Mouse (Mus musculus) gastrocnemius, adult 2 months (tissue): ENCODE measurements around the gene Dkc1. TPM values are rescaled to one million over a fixed set of nuclear protein-coding genes. Genes with fewer than 3 reads are reported as not detected.
"Not testable (repeated sequence)": the region's sequence is repeated elsewhere in the genome, so short reads cannot be mapped to it uniquely, and the experiment has no call there.

ENCODE experiments used
- DNase-seq: peaks from one replicate; pipeline ENCODE4 v3.0.0; 2022
- H3K27ac ChIP-seq: fragments of 200-600 bp; 2 replicates; pipeline ENCODE4 v1.8.1; 2022; ENCODE audit warnings: mild to moderate bottlenecking
- H3K4me3 ChIP-seq: fragments of 200-600 bp; 2 replicates; pipeline ENCODE4 v1.8.1; 2022; ENCODE audit warnings: mild to moderate bottlenecking, moderate library complexity
- CTCF ChIP-seq: fragments of 200-600 bp; IDR thresholded peaks from 2 replicates; pipeline ENCODE4 v1.8.1; 2022; ENCODE audit warnings: antibody characterized with exemption, mild to moderate bottlenecking, moderate library complexity
- intact Hi-C: fragments of 180-260 bp; cut with DNase I; formaldehyde crosslinking; loops from one replicate; pipeline ENCODE4 v1.15.1; 2025
- total RNA-seq, 2 experiments: library from RNA; stranded (reverse); gene quantifications; 2 replicates each; pipeline ENCODE4 v1.2.3; 2021

Dkc1 gene
- total RNA-seq, 2 experiments from 2014 or later = 28.6 to 29.2 TPM

DNA sequence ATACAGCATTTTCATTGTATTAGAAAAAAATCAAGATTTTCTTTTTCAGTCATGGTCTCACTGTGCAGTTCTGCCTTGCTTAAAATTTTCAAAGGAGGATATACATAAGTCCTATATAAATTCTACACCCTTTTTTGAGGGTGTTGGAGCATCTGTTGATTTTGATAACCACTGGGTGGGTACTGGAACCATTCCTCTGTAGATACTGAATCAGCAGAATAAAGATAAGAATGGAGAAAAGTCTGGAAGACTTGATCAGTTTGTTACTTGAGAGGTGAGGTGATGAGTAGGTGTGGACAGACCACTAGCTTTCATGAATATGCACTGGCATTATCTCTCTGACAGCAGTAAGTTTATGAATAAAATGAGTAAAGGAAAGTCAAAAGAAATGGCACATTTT lies 19.9 kb downstream of the Dkc1 start:
- Histone ChIP-seq H3K4me3 (no peak overlapping the region), H3K27ac (no peak overlapping the region)
- TF ChIP-seq CTCF = no peak
- no peak for DNase-seq
- intact Hi-C loops = no loop called here

DNA sequence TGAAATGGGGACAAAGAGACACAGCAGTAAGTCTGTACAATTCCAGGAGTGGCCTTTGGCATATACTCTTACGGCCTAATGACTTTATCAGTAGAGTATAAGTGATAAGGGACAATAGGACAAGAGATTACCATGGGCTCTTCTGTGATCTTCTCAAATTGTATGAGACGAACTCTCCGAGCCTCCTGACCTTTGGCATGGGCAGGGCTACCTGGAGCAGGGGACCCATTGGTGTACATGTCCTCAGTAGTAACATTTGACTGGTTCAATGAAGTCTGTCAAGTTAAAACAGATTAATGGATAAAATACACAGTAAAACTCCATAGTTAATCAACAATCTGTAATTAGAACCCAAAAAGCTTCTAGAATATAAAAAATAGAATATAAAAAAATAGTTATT lies 30.0 kb downstream of the Dkc1 start:
- H3K27ac ChIP-seq = no peak overlapping the region
- intact Hi-C loops = no loop called here
- no peak for TF ChIP-seq CTCF
- no peak overlapping the region for H3K4me3 ChIP-seq
- DNase-seq = no peak

DNA sequence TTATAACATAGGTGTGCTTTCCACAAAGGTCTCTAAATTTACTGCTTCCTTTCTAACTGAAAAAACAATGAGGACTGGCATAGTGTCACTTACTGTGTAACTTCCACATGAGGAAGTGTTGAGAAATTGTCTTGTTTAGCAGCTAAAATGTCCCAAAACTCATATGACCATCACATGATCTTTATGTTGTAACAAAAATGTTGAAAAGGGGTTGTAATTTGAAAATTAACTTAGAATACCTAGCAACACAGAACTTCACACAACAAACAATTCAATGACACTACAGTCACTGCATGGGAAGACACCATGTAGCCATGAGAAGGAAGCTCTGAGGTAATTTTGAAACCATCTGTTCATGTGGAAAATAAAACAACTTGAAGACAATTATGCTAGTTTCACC lies 31.2 kb downstream of the Dkc1 start:
- H3K27ac ChIP-seq = no peak overlapping the region
- intact Hi-C loops = no loop called here
- TF ChIP-seq CTCF = no peak
- no peak overlapping the region for H3K4me3 ChIP-seq
- no peak for DNase-seq

DNA sequence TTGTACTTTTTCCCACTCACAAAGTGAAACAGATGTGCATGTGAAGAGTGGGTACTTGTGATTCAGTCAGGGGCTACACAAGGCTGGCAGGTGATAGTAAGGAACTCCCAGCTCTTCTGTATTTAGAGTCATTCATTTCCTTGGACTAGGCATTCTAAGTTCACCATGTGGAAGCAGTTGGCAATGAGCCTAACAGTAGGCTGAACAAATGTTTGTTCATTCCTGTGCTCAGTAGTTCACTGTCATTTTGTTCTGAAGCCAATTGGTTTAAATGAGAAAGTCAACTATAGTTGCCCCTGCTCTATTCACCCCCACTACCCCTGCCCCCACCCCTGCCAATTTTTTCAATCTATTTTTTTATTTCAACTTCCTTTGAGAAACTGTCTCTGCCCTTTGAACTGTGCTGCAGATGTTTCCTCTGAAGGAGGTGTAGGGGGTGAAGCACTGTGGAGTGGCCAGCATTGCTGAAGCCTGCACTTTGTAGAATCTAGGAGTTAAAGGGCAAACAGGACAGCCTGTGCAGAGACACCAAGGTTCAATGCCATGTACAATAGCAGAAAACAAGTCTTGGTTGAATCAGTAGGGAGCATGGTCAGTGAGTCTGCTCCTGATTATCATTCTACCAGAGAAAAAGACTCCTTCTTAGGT lies 32.8 kb downstream of the Dkc1 start:
- Histone ChIP-seq H3K4me3 (peak overlapping the region; percentile 24; the same call in 1 of the 2 replicates), H3K27ac (no peak overlapping the region)
- intact Hi-C loops = no loop called here
- TF ChIP-seq CTCF = no peak
- no peak for DNase-seq

DNA sequence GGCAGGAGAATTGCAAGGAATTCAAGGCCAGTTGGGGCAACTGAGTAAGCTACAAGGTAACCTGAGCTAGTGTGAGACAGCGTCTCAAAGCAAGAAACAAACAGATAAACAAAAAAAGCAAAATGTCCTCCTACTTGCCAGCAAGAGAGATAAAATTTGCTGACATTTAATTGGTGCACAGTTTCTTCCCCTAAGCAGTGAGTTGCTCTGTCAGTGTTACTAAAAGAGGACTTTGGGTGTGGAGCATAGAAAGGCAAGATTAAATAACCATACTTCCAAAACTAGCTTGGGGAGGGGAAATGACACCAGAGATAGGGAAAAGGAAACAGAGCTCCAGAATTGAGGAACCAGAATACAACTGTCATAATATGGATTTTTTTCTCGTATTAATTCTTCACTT lies 33.8 kb downstream of the Dkc1 start:
- intact Hi-C loops = no loop called here
- DNase-seq = no peak
- H3K27ac ChIP-seq = peak overlapping the region; percentile 35; the same call in 1 of the 2 replicates
- TF ChIP-seq CTCF = no peak
- H3K4me3 ChIP-seq = peak overlapping the region; percentile 81

DNA sequence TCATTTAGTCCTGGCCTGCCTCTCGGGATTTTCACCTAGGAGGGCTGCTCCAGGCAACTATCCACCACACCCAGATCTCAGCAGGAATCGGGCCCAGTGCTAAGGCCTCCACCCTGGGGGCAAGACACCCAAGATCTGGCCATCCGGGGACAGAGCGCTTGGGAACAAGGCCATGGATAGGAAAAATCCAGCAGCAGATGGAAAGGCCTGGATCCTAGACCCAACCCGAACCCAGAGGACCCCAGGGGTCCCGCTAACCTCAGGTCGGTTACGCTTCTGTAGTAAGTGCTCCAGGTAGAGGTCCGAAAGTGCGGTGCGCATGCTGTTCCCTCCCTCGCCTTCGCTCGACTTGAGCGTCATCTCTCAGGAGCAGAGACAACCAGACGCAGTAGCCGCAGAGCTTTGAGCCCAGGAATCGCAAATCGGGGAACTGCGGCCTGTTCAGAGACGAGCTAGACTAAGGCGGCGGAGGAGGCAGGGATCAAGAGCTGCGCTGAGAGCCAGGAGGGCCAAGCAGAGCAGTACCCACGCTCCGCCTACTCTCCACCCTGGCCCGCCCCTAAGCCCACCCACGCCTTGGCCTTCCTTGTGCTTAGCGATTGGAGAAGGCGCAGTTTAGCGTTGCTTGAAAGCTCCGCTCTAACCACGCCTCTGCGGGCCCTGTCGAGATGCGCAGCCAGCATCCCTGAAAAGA lies 35.0 kb downstream of the Dkc1 start, which contains the start of gene Mpp1:
Gene Mpp1 (minus strand): TSS at position 550 of the 694 bp plus-strand sequence.
- intact Hi-C loops = loop anchor here (5.0 kb wide), 1 partner anchor 252 kb away; the partner anchor contains the start of genes F8 and Fundc2
- Histone ChIP-seq H3K27ac (peak within 1 kb of the TSS; percentile 87), H3K4me3 (peak within 1 kb of the TSS; percentile 81)
- no peak for TF ChIP-seq CTCF
- DNase-seq = peak; percentile 86

DNA sequence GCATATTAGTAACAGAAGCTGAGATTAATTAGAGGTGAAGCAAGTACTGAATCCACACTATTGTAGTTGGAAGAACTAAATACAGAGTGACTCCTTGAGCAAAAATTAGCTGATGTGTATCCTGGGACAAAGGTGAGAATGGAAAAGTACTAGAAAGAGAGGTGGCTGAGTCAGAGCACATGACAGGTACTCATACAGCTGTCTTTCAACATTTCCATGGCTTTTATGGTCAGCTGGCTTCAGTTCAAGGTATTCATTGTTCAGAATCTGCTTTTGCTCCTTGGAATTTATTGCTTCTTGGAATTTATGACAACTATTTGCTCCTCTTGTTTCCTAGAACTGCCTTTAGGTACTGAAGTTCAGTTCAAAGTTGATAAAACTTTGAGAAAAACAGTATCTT lies 41.3 kb downstream of the Dkc1 start:
- intact Hi-C loops = no loop called here
- no peak for TF ChIP-seq CTCF
- Histone ChIP-seq H3K27ac (no peak overlapping the region), H3K4me3 (no peak overlapping the region)
- no peak for DNase-seq

DNA sequence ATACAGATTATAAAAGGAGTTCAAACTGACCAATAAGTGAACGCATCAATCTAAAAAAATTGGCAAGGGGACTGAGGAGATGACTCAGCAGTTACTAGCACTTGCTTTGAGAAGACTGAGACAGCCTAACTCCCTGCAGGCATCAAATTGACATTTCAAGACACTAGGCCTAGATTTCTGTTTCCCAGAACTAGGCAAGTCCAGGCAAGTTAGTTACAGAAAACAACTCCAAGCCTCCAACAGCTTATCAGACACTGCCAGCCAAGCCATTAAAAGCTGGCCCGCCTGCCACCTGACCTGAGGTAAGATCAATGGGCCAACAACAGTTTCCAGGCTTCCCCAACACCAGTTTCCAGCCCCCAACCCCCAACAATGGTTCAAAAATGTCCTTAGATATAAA lies 42.1 kb downstream of the Dkc1 start:
- intact Hi-C loops = no loop called here
- no peak for TF ChIP-seq CTCF
- no peak overlapping the region for H3K4me3 ChIP-seq
- H3K27ac ChIP-seq = no peak overlapping the region
- DNase-seq = no peak

DNA sequence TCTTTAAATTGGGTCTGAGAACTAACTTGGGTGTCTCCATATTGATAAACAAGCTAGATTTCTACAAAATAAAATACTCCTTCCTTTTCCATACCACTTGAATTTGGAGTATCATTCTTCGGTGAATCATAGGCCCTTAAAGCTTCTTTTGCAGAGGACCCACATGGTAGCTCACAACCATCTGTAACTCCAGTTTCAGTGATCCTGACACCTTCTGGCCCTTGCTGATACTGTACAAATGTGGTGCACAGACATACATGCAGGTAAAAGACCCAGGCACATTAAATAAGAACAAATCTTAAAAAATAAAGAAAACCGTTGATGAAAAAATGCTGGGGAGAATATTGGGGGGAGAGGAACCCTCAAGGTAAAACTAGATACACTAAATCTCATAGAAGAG lies 42.5 kb downstream of the Dkc1 start:
- Histone ChIP-seq H3K4me3 (no peak overlapping the region), H3K27ac (no peak overlapping the region)
- no peak for DNase-seq
- intact Hi-C loops = no loop called here
- no peak for TF ChIP-seq CTCF

DNA sequence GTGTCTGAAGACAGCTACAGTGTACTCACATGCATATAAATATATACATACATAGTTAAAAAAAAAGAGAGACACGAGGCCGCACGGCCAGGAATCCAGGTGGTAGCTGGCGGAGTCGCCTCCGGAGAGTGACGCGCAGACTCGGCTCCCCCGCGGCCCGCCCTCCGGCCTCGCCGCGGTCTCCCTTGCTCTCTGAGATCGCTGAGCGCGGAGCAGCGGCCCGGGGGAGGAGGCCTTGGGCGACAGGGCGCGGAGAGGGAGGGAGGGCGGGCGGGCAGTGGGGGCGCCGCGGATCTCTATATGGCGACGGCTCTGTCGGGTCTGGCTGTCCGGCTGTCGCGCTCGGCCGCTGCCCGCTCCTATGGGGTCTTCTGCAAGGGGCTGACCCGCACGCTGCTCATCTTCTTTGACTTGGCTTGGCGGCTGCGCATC lies 47.5 kb downstream of the Dkc1 start:
- H3K27ac ChIP-seq, intact Hi-C loops: not testable (repeated sequence)
- peak overlapping the region; percentile 53 for H3K4me3 ChIP-seq
- DNase-seq = peak; percentile 36

DNA sequence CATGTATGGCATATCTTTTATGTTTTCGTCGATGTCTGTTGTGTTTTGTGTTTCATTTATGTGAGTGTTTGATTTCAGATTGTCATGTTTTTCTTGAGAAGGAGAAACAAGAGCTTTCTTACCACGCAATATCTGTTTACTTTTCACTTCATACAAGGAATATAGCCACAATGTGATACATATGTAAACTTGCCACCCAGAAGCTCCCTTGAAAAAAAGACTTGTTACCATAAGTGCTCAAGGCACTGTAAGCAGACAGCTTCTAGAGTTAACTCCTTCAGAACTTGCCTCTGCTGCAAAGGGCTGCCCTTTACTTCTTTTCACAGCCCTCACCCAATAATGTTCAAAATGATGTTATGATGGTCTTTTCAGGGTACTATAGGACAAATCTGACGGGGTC lies 52.8 kb downstream of the Dkc1 start:
- intact Hi-C loops = no loop called here
- Histone ChIP-seq H3K27ac (no peak overlapping the region), H3K4me3 (no peak overlapping the region)
- TF ChIP-seq CTCF = no peak
- DNase-seq = no peak

DNA sequence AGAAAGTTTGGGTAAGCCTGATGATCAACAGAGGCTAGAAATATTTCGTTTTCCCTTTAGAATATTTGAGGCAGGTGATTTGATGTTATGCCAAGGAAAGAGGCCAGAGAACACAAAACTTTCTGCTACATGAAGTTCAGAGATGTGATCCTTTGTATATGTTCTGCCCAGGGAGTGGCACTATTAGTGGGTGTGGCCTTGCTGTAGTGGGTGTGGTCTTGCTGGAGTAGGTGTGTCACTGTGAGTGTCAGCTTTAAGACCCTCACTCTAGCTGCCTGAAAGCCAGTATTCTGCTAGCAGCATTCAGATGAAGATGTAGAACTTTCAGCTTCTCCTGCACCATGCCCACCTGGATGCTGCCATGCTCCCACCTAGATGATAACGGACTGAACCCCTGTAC lies 54.6 kb downstream of the Dkc1 start:
- DNase-seq = no peak
- no peak overlapping the region for H3K27ac ChIP-seq
- intact Hi-C loops = no loop called here
- TF ChIP-seq CTCF = no peak
- no peak overlapping the region for H3K4me3 ChIP-seq

DNA sequence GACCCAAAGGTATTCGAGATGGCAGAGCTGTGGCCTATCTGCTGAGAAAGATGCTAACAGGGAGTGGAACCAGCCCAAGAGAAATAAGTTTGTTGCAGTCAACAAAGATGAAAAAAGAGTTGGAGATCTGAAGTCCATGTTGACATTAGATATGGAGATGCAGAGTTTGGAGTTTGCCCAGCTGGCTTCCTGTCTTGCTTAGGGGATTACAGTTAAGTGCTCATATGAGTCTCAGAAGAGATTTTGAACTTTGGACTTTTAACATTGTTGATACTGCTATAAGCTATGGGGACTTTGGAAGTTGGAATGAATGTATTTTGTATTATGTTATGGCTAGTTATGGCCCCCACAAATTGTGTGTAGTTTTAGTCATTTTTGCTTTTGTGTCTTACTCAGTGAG lies 56.6 kb downstream of the Dkc1 start:
- intact Hi-C loops = no loop called here

More for the DNA sequence above, 56.6 kb downstream of the Dkc1 start:
- Histone ChIP-seq H3K4me3 (no peak overlapping the region), H3K27ac (no peak overlapping the region)
- DNase-seq = no peak
- TF ChIP-seq CTCF = no peak
